Mouse (Mus musculus) subcutaneous adipose tissue, adult 2 months (tissue): Measurements from ENCODE around the gene Clca3a2. TPM values are rescaled to one million over a fixed set of nuclear protein-coding genes. Genes with fewer than 3 reads are reported as not detected.

ENCODE experiments used
- polyA plus RNA-seq: library from polyadenylated mRNA; depleted of rRNA; stranded (reverse); fragments of >200 nt; gene quantifications from 2 replicates; pipeline ENCODE4 v1.2.3, GENCODE M21; 2012; ENCODE audit warnings: low replicate concordance; rRNA removed

The Clca3a2 gene
- polyA plus RNA-seq = 0.17 and 0.54 TPM in 2 replicates

DNA sequence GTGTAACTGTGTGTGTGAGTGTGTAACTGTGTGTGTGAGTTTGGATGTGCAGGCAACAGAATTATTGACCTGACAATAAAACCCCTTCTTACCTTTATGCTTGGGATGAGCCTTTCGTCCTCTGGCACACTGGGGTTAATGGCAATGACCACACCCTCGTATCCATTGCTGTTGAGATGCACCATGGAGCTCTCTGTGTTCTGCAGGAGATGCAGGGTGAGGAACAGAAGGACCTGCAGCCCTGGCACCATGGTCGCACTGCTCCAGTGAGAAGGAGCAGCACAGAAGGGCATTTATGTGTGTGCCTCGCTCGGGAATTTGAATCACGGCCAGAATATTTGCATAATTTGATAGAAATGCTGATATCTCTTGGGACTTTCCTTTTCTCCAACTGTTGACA is at the start of gene Clca3a2:
TSS of gene Clca3a2 (minus strand) at position 276 of the 400 bp plus-strand sequence.

GRCm38 (mm10) chr3:144849014-144849556 is 29.8 kb upstream of the Clca3a2 start, which contains the start of gene Clca3b:
Clca3b (minus strand) TSS chr3:144849357.

GRCm38 (mm10) chr3:144760592-144761309 is 58.5 kb downstream of the Clca3a2 start, which contains the start of gene Clca3a1:
Clca3a1 (minus strand) TSS chr3:144760977.

Other genes with a start within 250 kb of the Clca3a2 start
- gene Hs2st1, start 249.3 kb downstream of the Clca3a2 start, polyA plus RNA-seq = 6.3 and 9.2 TPM in 2 replicates
- 211 and 228 TPM in 2 replicates for gene Selenof, start 249.2 kb downstream of the Clca3a2 start, polyA plus RNA-seq
- gene Sh3glb1, start 99.2 kb downstream of the Clca3a2 start, polyA plus RNA-seq = 42.6 and 96.6 TPM in 2 replicates
- gene Clca3a1, start 58.5 kb downstream of the Clca3a2 start, polyA plus RNA-seq = 1.6 and 3.7 TPM in 2 replicates
- gene Clca3b, start 29.9 kb upstream of the Clca3a2 start, polyA plus RNA-seq = not detected in 2 replicates
- not detected in 2 replicates for gene Clca4b, start 113.0 kb upstream of the Clca3a2 start, polyA plus RNA-seq
- gene Clca4a, start 155.6 kb upstream of the Clca3a2 start, polyA plus RNA-seq = not detected in 2 replicates
- 0.29 and 5.3 TPM in 2 replicates for gene Clca1, start 213.3 kb upstream of the Clca3a2 start, polyA plus RNA-seq